11 mouse cellular contexts compared by ENCODE assay signal in genomic region chr15:12324326-12324725, GRCm38 (mm10). TPM values are rescaled to one million over a fixed set of nuclear protein-coding genes. Genes with fewer than 3 reads are reported as not detected.
DNase-seq lines count a peak whose midpoint lies in the region; ATAC-seq lines count a peak whose summit lies in the region.
"Had no signal": no experiment of that assay in that cellular context is flagged by ENCODE, and none has a peak within 500 bp of the region (broad histone marks: within the 10 kb centered on the region; RNA-seq: fewer than 3 reads in every experiment).

No protein-coding gene starts in this region.

- H3K4me2 ChIP-seq in liver, embryonic 11.5 days = peak overlapping the region; percentile 36
- H3K4me2 ChIP-seq in hindbrain, embryonic 16.5 days (ENCODE audit: low read length) = peak overlapping the region; percentile 29; the same call in 1 of the 2 replicates
- H3K4me2 ChIP-seq in neural tube, embryonic 13.5 days = peak overlapping the region; percentile 79

- H3K4me3 ChIP-seq in liver, embryonic 11.5 days (ENCODE audit: low read depth, low read length) = no peak overlapping the region
- no peak overlapping the region for H3K4me3 ChIP-seq in hindbrain, embryonic 16.5 days (ENCODE audit: low read length)
- H3K4me3 ChIP-seq in neural tube, embryonic 13.5 days = no peak overlapping the region

- H3K9me3 ChIP-seq in liver, embryonic 11.5 days (ENCODE audit: control insufficient read depth, low read length) = no peaks in the 10 kb centered on the region
- H3K9me3 ChIP-seq in hindbrain, embryonic 16.5 days (ENCODE audit: control insufficient read depth, low read length) = no peaks in the 10 kb centered on the region
- H3K9me3 ChIP-seq in neural tube, embryonic 13.5 days = no peaks in the 10 kb centered on the region

- no peak overlapping the region for H3K27ac ChIP-seq in liver, embryonic 11.5 days (ENCODE audit: low read depth, low read length)
- no peak overlapping the region for H3K27ac ChIP-seq in hindbrain, embryonic 16.5 days (ENCODE audit: low read depth, low read length)
- H3K27ac ChIP-seq in neural tube, embryonic 13.5 days (replicated peaks) = no peak overlapping the region

- H3K27me3 ChIP-seq in liver, embryonic 11.5 days (replicated peaks; ENCODE audit: control insufficient read depth, insufficient read depth, low read length) = no peaks in the 10 kb centered on the region
- H3K27me3 ChIP-seq in hindbrain, embryonic 16.5 days (replicated peaks; ENCODE audit: control insufficient read depth, insufficient read depth, low read length) = 0 out of 2 replicates have a peak, but pooled peaks cover 2% of the 10 kb centered on the region
- H3K27me3 ChIP-seq in neural tube, embryonic 13.5 days = peaks cover 5% of the 10 kb centered on the region

- ATAC-seq in liver, embryonic 11.5 days (replicated peaks; ENCODE audit: low FRiP score) = no peak
- ATAC-seq in hindbrain, embryonic 16.5 days = no peak
- ATAC-seq in neural tube, embryonic 13.5 days (ENCODE audit: low read depth) = no peak

- peak; percentile 17 for DNase-seq in gastrocnemius, postnatal 14 days
- no peak for DNase-seq in gastrocnemius, postnatal 4 days (ENCODE audit: low spot score in 2 of 2)
- no peak for DNase-seq in liver, embryonic 11.5 days (ENCODE audit: low spot score)
- no peak for DNase-seq in liver
- DNase-seq in embryo, embryonic 9.5 days (ENCODE audit: extremely low spot score) = no peak
- DNase-seq in adrenal gland, adult 18-20 months (ENCODE audit: low spot score in 2 of 2) = no peak
- DNase-seq: kidney, adult 18-20 months; right cerebral cortex, postnatal 14 days had no signal

- WGBS in liver, embryonic 11.5 days = 75% methylated on average over 1 of the region's 1 CpGs
- WGBS in hindbrain, embryonic 16.5 days = 94% methylated on average over 1 of the region's 1 CpGs
- WGBS in neural tube, embryonic 13.5 days = 100% methylated on average over 1 of the region's 1 CpGs

- no peak overlapping the region for H3K9ac ChIP-seq in liver, embryonic 11.5 days (ENCODE audit: low read depth, low read length)
- no peak overlapping the region for H3K9ac ChIP-seq in hindbrain, embryonic 16.5 days (ENCODE audit: low read depth, low read length)
- H3K9ac ChIP-seq in neural tube, embryonic 13.5 days = no peak overlapping the region

- no peaks in the 10 kb centered on the region for H3K36me3 ChIP-seq in liver, embryonic 11.5 days (ENCODE audit: control insufficient read depth, insufficient read depth, low read length)
- H3K36me3 ChIP-seq in hindbrain, embryonic 16.5 days (ENCODE audit: control insufficient read depth, insufficient read depth, low read length) = no peaks in the 10 kb centered on the region
- H3K36me3 ChIP-seq in neural tube, embryonic 13.5 days = 0 out of 2 replicates have a peak, but pooled peaks cover 5% of the 10 kb centered on the region

- intact Hi-C loops in gastrocnemius, postnatal 14 days (cut with DNase I; ENCODE audit: low total_unique reads) = no loop called here

- peaks cover 23% of the 10 kb centered on the region for H3K4me1 ChIP-seq in liver, embryonic 11.5 days (replicated peaks; ENCODE audit: control insufficient read depth, insufficient read depth, low read length)
- peaks cover 18% of the 10 kb centered on the region for H3K4me1 ChIP-seq in hindbrain, embryonic 16.5 days (ENCODE audit: control insufficient read depth, insufficient read depth, low read depth, low read length)
- H3K4me1 ChIP-seq in neural tube, embryonic 13.5 days (replicated peaks) = peaks cover 49% of the 10 kb centered on the region

RNA-seq across cellular contexts. Expression of gene 1810049J17Rik, which starts 2.6 kb away (rescaled TPM):
- not detected for total RNA-seq in gastrocnemius, postnatal 14 days (2021)
- 1 to 10 TPM in 1 of 2 experiments, not detected in 1; 1.4 TPM for total RNA-seq in gastrocnemius, postnatal 4 days (2021)
- polyA plus RNA-seq in liver, embryonic 11.5 days (2014; fragmentation: Nextera tagmentation; extraction: Ambion mirVana) = 0.58 and 1.3 TPM in 2 replicates
- polyA plus RNA-seq in hindbrain, embryonic 16.5 days (2015; fragmentation: Nextera tagmentation; extraction: Ambion mirVana) = 0.62 and 1.1 TPM in 2 replicates
- 1.3 TPM in 1 of 2 replicates, not detected in the other for polyA plus RNA-seq in neural tube, embryonic 13.5 days (2015; fragmentation: Nextera tagmentation; extraction: Ambion mirVana)
- 1 to 10 TPM in 1 of 2 experiments, under 1 TPM in 1; 0.77 to 1.6 TPM for total RNA-seq in adrenal gland, adult 18-20 months (2021)
- total RNA-seq: liver, adult 2 months had no signal
- polyA plus RNA-seq: liver, adult 2 months had no signal

RNA-seq across cellular contexts. Expression of gene Golph3, which starts 3.1 kb away (rescaled TPM):
- 10 to 100 TPM; 59.5 to 59.7 TPM for total RNA-seq in gastrocnemius, postnatal 14 days (2021)
- total RNA-seq in gastrocnemius, postnatal 4 days (2021) = 10 to 100 TPM; 66.2 to 78.0 TPM
- 93.0 and 107 TPM in 2 replicates for polyA plus RNA-seq in liver, embryonic 11.5 days (2014; fragmentation: Nextera tagmentation; extraction: Ambion mirVana)
- 64.2 and 66.1 TPM in 2 replicates for polyA plus RNA-seq in hindbrain, embryonic 16.5 days (2015; fragmentation: Nextera tagmentation; extraction: Ambion mirVana)
- polyA plus RNA-seq in neural tube, embryonic 13.5 days (2015; fragmentation: Nextera tagmentation; extraction: Ambion mirVana) = 82.9 and 91.5 TPM in 2 replicates
- total RNA-seq in adrenal gland, adult 18-20 months (2021) = 100 to 1,000 TPM; 131 to 161 TPM

Comparison
In these comparisons a context has a peak if more than half of its experiments do, and no peak if none do; other contexts are left out.
1. H3K4me2 ChIP-seq: peak in every context shown above with its lines; median percentile 79 in neural tube, embryonic 13.5 days; 36 in liver, embryonic 11.5 days; 29 in hindbrain, embryonic 16.5 days.